Mouse (Mus musculus): ENCODE measurements at regions not wholly inside any gene's neighbourhood (a gene's known extent, or its start where the extent isn't known, plus 50 kb on each side); places are given as distances from the start of the nearest gene placed in this dataset.

DNA sequence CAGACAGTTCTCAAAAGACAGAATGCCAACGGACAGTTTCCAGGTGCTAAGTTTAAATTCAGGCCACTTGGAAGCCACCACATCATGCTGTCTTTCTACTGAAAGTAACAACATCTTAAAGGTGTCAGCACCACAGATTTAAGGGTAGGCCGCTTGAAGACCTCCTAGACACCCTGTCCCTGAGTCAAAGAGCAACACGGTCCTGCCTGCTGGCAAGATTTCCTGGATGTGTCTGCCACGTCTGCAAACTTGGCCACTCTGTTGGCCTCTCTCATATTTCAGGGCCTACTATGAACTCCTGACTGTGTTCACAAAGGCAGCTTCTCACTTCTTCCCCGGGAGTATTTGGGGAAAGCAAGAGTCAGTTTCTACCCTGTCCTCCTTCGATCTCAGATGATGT, 194.7 kb upstream of the Esrrg start:
- no peak for DNase-seq (ENCODE audit: low spot score in 2 of 2)

DNA sequence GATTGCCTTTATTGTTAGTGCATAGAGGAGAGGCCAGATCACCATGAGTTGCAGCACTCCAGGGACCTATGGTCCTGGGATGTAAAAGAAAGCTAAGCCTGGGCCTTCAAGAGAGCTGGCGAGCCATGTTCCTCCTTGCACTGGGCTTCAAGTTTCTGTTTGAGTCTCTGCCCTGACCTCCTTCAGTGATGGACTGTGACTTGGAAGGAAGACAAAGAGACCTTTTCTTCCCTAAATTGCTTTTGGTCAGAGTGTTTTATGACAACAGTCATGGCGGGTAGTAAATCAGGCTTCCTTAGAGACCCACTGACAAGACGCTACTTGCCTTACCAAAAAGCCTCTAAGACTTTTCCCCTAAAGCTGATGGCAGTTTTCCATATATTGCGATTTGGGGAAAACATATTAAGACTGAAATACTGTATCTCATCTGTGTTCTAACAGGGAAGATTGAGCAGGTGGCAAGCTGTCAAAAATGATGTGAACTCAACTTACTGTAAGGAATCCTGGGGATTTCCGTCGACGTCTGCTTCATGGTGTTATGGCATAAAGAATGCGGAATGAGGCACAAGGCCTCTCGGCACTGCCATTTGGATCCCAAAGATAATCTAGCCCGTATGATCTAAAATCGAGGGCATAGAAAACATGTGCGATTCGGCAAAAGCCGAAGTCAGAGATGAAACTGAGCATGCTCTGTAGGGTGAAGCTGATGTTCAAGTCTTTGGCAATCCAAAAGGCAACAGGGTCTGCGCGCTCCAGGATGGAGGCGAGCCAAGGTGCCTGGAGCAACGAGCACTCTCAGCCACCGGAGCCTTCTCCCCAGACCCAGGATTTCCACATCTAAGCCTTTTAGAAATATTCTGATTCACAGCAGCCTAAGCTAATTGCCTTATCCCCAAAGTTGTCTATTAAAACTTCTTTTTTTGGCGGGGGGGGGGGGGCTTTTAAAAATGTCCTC, 190.1 kb upstream of the Esrrg start:
- DNase-seq (ENCODE audit: low spot score in 2 of 2): no peak

DNA sequence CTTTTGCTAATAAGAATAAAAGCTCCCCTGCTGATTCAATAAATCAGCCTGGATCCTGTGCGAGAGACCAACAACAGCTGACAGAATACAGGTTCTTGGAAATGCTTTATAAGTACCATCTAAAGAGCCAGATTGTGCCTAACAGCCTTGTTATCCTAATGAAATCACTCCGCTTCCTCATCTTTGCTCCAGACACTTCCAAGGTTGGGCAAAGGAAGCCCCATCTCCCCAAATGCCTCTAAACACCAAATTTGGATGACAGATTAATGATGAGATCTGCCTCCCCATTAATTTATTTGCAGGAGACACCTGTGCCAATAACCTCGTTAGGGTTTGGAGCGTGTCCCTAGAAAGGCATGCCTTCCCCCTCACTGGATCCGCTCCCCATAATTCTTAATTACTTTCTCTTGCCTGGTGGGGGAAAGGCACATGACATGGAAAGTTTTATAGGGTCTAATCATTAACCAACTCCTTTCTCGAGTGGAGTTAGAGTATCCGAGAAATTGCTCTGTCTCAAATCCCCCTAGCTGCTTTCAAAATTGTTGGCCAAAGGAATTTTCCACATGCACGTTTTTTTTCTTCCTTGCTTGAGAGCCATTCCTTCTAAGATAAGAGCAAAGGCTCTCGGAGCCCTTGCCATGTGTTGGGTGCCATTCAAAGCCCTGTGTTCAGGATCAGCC, 179.9 kb upstream of the Esrrg start:
- no peak for DNase-seq (ENCODE audit: low spot score in 2 of 2)

DNA sequence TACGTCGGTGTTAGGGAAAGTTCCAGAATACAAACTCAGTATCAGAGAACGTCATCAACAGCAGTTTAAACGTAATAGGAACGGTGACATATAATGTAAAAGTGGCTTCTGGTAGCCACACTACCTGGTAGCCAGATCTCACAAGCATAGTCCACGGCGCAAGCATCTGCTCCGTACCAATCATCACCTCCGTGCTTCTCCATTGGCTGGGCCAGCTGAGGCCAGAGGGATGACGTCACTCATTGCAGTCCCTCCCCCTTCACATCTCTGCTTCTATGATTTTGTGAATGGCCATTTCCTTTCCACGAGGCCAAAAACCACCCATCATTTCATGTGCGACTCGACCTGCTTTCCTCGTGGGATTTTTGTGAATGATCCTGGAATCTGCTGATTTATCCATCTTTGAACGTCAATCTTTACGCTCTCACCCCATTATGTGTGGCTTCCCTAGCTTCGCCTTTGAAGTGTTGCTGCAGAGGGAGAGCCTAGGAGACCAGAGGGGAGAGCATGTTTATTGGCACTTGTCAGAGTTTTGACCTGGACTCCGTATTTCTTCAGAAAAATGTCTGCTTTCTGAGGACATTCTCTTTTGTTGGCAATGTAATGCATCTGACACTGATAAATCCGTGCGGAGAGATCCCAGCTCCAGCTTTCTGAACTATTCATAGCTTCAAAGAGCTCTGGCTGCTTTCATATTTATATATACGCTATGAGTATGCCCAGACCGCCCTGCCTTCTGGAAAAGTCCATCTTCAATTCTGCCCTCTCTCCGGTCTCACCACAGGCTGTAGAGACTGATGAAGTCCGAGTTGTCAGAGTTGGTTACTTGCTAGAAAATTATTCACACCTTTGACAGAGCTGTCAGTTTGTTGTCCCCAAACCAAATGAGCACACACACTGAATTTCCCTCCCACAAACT, 174.6 kb upstream of the Esrrg start:
- no peak for DNase-seq (ENCODE audit: low spot score in 2 of 2)

DNA sequence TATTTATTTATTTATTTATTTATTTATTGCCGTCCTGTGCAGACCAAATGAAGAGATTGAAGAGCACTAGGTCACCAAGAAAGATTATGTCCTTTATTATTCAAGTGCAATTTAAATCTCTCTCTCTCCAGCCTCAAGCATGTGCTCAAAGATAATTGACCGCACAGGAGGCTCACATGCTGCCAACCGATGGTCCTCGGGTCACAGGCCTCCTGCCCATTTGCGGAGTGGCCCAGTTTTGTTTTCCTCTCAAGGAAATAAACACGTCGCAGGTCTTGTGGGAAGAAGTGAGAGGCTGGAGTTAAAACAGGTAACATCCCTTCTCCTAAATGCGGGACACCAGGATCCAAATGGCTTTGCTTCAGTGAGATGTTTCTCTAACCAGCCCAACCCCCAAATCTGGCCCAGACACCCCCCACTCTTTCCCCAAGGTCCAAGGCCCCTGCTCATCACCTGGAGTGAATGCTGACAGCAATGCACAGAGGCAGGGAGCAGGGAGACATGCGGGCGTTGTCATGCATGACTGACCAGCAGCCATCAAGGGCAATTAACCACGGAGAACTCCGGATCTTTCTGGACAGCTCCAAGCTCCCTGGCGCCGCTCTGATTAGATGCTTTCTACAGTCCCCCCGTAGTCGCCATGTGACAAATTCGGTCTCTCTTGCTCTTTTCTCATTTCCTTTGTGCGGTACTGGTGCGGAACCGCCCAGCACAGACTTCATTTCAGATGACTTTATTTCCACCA, 169.2 kb upstream of the Esrrg start:
- no peak for DNase-seq (ENCODE audit: low spot score in 2 of 2)

DNA sequence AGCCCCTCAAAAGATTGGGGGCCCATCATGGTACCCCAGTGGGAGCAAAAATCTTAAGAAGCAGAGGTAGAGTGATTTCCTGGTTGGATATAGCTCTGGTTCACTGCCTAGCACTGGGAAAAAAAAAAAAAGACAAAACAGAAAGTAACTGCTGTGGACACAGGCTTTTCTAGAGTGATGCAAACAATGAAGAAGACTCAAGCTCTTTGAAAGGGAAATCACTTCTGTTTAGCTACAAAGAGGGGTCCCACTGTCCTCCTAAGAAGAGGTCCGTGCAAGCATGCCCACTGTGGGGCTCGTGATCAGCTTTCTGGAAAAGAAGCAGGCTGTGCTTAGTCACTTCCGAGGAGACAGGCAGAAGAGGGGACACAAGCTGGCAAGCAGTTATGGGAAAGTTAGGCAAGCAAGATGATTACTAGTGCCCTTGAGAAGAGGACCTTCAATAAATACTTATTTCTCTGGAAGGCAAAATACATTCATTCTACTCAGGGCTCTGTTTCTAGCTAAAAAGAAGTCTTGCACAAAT, 166.9 kb upstream of the Esrrg start:
- no peak for DNase-seq (ENCODE audit: low spot score in 2 of 2)

DNA sequence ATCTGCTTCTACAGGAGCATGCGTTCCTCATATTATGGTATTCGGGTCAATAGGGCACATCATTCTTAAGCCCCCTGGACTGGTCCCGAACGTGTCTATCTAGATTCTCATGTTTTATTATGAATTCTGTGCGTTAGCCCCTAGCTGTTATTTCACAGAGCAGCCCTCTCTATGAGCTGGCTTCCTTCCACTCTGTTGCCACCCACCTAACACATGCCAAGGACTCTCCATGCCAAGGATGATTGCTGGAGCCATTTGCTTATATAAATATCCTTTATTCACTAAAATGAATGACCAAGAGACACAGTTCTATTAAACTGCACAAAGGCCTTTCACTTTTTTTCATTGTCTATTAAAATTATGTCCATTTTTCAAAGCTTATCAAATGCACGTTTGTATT, 162.1 kb upstream of the Esrrg start:
- no peak for DNase-seq (ENCODE audit: low spot score in 2 of 2)

DNA sequence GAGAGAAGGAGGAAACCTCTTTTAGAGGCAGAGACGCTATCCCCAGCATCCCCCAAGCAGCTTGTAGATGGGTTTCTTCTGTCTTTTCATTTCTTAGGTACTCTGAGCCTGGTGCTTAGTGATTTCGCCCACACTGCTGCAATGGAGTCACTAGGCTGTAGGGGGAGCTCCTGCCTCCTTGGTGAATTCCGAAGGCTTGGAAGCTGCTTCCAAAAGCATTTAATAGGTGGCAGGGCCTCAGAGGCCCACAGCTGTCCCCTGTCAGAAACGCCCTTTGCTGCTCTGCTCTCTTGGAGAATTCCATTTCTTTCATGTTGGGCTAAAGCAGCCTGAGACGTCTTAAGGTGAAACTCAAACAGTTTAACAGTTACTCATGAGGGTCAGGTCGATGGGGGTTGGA, 160.4 kb upstream of the Esrrg start:
- peak; percentile 37 to 74 for DNase-seq (ENCODE audit: low spot score in 2 of 2)

DNA sequence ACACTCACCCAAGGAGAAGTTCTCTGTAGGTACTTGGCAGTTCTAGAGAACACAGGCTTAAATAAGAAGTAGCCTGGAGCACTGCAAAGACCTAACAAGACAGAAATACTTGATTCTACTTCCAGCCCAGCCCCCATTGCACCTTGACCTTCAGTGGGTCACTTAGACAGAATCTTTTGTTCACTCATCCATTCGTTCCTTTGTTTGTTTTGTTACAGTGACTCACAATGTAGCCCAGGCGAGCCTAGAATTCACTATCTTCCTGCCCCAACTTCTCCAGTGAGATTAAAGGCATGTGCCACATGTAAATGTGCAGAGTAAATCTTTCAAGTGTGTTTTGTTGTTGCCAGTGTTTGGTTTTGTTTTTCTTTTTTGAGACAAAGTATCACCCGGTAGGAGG, 158.5 kb upstream of the Esrrg start:
- DNase-seq (ENCODE audit: low spot score in 2 of 2): no peak

DNA sequence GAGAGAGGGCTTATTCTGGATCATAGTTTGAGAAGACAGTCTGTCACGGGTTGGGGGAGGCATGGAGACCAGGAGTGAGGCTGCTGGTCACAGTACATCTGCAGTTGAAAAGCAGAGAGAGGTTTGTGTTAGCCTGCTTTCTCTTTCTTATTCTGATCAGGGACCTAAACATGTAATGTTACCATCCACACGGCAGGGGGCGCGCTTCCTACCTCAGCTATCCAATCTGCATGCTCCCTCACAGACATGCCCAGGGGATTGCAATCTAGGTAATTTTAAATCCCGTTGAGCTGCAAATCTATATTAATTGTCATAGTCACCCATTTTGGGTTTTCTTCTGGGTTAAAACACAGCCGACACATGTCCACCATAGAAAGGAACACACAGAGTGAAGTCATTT, 156.4 kb upstream of the Esrrg start:
- DNase-seq (ENCODE audit: low spot score in 2 of 2): no peak

DNA sequence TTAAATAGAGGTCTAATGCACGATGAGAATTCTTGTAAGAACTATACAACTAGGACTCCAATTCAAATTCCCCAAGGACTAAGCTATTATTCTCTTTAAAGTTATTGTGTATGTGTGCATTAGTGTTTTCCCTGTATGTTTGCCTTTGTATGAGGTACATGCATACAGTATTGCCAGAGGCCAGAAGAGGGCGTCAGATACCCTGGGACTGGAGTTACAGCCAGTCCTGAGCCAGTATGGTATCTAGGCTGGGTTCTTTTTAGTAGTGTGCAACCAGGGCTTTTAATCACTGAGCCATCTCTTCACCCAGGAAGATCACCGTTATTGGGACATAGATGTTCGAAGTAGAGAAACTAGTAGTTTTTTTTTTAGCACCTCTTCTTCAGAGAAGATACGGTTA, 154.2 kb upstream of the Esrrg start:
- DNase-seq (ENCODE audit: low spot score in 2 of 2): no peak

DNA sequence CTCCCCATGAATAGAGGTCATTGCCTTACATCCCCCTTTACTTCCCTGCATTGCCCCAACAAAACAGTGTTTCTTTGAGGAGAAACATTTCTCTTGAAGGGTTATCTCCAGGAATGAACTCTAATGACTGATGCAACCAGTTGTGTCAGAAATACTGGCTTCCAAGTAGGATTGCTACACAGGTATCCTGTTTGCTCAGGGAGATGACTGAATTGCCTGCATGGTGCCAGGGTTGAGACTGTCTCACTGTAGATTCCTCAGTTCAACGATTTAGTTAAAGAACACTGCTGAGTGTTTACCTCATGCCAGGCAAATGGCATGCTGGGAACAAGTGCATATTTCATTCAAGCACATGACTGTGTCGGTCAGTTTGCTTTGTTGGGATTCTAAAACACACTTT, 123.8 kb upstream of the Esrrg start:
- DNase-seq (ENCODE audit: low spot score in 2 of 2): no peak

DNA sequence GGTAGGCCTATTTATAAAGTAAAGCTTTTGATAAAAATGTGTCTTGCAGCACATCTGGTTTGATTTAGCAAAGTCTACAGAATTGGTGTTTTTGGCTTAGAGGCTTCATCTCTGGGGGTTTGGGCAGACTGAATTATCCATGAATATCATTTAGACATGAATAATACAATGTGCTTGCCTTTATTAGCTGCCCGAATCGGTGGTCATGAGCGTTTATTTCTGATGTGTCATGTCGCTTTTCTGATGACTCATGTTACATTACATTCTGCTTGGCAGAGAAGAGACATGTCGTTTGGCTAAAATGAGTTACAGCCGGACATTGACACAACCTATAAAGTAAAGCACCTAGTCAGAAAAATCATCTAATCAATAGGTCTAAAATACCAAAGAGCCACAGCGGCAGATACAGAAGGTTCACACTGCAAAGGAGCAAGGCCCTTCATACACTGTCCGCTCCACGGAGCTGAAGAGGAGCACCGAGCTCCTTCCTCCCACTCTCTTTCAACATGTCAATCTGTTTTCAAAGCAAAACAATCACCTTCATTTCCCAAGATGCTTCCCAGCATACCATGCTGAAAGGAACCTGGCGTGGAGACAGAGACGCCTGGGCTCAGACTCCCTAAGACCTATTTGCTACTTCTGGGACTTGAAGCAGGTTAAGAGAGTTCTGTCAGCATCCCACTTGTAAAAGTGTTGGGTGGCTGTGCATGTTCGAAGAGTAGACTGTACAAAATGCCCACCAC, 120.5 kb upstream of the Esrrg start:
- DNase-seq (ENCODE audit: low spot score in 2 of 2): no peak

DNA sequence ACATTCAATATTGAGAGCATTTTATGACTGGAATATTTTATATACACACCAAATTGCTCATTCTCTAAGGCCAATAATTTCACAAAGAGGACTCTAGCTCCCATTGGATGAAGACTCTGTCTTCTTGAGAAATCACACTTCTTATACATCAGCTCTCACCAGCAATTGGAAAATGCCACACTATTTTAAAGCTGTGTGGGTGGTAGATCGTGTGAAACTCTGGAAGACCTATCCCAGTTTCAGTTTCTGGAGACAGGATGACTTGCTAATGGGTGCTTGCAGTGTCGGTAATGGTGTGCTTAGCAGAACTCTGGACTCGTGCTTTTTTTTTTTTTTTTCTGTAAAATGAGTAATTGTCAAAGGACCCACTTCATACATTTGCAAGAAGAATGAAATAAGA, 119.1 kb upstream of the Esrrg start:
- DNase-seq (ENCODE audit: low spot score in 2 of 2): no peak

DNA sequence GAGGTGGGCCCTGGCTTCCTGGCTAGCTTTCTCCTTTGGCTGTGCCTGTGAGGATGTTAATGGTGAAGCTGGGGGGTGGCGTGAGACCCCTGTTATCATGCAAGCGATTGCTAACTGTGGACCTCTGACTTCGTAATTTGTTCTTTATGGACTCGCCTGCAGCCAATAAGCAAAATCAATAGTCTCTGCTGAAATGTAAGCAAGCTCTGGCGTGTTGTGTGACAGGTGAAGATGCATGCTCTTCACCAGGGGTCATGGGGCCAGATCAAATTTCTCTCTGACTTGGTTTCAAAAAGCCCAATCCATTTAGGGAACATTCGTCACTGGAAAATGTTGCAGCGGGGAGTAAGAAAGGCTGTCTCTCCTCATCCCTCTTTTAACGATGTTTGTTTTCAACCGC, 103.2 kb upstream of the Esrrg start:
- no peak for DNase-seq (ENCODE audit: low spot score in 2 of 2)

DNA sequence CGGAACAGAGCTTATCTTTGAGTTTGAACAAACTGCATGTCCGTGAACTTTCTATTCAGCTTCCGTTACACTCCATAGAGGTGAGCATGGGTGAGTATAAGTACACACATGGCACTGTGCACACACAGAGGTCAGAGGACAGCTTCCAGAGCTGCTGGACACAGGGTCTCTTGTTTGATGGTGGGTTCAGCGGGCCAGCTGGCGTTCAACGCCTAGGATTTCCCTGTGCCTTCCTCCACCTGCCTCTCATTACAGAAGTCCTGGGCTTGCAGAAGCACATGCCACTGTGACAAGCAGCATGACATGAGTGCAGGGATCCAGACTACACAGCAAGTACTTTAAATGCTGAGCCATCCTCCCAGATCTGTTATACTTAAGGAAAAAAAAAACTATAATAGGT, 101.4 kb upstream of the Esrrg start:
- no peak for DNase-seq (ENCODE audit: low spot score in 2 of 2)

DNA sequence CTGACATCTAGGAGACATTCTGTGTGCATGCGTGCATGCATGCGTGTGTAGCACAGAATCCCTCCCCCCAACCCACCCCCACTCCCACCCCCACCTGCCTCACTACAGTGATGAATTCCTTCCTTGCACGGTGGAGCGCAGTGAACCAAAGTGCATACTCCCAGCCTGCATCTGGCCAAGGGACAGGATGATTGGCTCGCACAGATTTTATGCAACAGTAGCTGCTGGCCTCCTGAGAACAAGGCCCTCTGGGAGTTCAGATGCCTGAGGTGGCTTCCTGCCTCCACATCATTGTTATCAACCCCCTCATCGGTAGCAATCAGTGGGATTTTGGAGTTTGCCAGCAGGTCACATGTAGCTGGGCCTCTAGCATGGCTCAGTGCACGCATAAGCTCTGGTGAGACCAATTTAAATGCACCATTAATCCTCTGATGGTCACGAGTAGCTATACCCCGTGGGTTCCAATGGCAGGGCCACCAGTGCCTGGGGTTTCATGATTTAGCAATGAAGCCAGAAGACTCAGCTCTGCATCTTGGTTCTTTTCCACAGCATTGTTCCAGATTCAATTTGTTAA, 77.2 kb upstream of the Esrrg start:
- DNase-seq (ENCODE audit: low spot score in 2 of 2): no peak

DNA sequence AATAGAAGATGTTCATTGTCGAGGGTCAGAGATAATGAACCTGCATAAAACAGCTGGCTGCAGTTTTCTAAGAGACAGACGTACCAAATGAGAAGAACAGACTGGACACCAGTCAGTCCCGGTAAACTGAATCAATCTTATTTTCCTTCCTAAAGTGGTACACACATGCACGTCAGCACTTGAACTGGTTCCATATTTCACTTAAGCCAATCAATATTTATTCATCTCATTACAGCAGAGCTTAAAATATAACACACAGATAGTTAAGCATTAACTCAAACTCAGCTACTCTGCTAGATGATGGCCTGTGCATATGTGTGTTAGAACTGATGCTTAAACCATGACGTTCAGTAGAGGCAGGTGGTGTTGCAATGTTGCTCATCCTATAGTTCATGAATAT, 72.3 kb upstream of the Esrrg start:
- DNase-seq (ENCODE audit: low spot score in 2 of 2): no peak

DNA sequence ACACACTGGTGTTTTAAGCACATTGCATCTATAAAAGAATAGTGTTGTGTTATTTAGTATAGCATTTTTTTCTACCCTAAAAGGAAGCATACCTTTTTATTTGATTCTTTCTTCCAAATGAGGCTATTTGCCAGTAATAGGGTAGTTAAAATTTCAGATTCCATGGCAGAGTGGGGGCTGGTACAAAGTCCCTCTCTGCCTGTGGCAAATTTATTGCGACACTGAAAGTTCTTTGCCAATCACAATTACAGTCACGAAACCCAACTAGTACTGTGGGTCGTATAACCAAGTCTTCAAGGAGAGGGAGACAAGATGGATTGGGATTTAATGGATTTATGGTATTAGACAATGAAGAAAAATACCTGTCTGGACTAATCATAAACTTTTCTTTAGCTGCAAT, 51.9 kb upstream of the Esrrg start:
- DNase-seq (ENCODE audit: low spot score in 2 of 2): no peak

All from frontal cortex, postnatal 14 days (tissue).